Mouse (Mus musculus) kidney, adult 9 months (tissue): ENCODE measurements around the gene Chn2.

Experiments
- DNase-seq: peaks from one replicate; pipeline ENCODE4 v3.0.0; 2022

Chn2 gene

DNA sequence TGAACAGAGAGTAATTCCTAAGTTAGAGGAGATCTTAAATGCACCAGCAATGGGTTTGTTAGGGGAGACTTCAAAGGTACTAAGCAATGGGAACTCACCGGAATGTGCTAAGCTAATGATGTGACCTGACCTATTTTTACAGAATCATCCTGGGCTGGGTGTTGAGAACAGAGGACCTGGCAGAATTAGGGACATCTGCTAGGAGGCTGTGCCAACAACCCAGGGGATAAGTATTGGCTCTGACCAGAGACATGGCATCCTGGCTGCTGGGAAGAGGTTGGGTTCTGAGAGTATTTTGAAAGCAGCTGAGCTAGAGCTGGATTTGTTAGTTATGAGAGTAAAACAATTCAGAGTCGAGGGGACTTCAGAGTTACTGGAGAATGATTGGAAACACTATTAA is 40.5 kb downstream of the Chn2 start:
- DNase-seq: no peak

DNA sequence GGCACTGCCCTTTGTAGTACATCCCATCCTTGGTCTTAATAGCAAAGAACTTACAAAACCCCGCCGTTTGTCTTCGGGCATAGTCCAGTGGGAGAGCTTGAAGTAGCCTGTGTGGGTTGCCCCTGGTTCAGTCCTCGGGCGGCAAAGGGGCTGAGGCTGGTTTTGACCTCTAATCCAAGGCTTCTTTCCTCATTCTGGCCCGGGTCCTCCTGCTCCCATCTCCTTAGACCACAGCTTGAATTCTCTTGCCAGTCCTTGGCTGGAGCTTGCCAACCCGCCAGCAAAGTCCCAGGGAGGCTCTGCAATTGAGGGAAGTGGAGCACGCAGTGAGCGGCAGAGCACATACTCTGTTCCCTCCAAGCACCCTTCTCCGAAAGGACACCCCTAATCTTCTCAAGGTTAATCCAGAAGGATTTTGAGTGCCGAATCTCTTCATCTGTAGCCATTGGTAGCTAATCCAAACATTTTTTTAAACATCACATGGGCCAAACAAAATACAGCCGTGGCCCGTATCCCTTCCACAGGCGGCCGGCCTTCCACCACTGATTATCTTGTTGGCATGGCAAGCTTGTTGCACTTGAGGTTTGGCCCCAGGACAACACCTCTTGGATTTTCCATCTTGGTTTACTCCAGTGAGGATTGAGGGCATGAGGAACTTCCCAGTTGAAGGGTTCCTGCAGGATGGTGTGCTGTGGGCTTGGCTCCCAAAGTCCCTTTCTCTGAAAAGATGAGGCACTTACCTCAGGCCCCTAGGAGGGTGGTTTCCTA is 41.3 kb downstream of the Chn2 start:
- DNase-seq: no peak

DNA sequence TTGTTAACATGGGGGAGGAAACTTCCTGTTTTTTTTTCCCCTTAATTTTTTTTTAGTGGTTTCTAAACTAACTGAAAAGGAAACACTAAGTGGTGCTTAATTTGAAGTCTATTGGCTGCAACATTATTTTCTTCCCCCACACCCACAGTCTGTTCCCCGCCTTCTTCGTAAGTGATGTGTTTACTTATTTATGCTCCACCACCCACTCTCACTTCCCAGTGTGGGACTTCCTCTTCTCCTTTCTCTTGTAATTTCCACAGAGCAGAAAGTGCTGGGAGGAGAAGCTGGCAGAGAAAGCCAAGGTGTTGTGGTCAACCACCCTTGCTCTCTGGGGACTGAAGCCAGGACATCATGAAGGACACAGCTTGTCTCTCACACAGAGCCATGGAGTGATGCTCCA is 43.2 kb downstream of the Chn2 start:
- peak; percentile 49 for DNase-seq

- no peak for DNase-seq
Observed at GRCm38 (mm10) chr6:54084046-54084445, 44.7 kb downstream of the Chn2 start.

- no peak for DNase-seq
Observed at GRCm38 (mm10) chr6:54085009-54085408, 45.7 kb downstream of the Chn2 start.

GRCm38 (mm10) chr6:54088168-54088567 is 48.8 kb downstream of the Chn2 start:
- DNase-seq: peak; percentile 43

GRCm38 (mm10) chr6:54090822-54091221 is 51.5 kb downstream of the Chn2 start:
- no peak for DNase-seq

DNA sequence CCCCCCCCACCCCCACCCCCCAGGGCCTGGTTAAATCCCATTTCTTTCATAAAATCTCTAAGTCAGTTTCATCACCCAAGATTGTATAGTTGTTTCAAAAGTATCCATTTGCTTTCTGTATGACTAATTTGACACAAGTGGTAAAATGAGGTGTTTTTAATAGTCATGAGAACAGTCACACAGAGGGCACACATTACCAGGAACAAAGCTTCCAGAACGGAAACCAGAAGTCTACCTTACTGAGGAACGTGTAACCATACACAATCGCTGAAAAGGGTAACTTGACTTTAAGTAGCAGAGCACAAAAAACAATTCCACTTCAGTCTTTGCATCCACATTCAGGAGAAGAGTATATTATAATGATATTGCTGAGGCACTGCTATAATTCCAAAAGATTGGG is 53.6 kb downstream of the Chn2 start:
- DNase-seq: no peak

GRCm38 (mm10) chr6:54096147-54096761 is 56.9 kb downstream of the Chn2 start:
- DNase-seq: no peak

DNA sequence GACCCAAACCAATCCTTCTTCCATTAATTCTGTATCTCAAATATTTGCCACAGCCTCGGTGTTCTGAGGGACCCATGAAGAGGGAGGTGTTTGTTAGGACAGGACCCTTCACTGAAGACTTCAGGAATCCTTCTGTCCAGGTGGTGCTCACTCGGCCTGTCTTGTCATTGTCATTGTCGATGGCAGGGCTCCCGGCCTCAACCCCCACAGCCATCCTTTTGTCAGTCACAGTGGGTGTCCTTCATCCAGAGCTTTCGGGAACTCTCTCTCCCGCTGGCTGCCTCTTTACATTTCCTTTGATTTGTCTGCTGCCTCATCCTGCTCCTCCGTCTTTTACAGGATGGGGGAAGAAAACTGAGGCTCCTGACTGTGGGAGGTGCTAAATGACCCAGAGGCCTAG is 57.5 kb downstream of the Chn2 start:
- no peak for DNase-seq

GRCm38 (mm10) chr6:54098339-54098738 is 59.0 kb downstream of the Chn2 start:
- no peak for DNase-seq

DNA sequence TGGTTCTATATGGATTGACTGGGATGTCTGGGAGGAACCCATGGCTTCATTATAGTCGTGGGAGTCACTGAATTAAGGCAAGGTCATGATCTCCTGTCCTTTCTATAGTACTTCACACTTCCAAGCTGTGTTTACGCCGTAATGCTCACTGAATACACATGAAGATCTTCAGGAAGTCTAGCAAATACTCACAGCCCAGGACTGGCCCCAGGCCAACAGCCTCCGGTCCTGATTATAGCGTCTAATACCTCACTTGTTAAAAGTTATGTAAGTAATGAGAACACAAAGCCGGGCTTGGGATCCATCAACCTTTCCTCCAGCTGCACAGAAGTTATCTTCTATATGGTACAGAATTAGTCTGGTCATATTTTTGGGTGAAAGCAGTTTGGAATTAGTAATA is 60.3 kb downstream of the Chn2 start:
- peak; percentile 61 for DNase-seq

DNA sequence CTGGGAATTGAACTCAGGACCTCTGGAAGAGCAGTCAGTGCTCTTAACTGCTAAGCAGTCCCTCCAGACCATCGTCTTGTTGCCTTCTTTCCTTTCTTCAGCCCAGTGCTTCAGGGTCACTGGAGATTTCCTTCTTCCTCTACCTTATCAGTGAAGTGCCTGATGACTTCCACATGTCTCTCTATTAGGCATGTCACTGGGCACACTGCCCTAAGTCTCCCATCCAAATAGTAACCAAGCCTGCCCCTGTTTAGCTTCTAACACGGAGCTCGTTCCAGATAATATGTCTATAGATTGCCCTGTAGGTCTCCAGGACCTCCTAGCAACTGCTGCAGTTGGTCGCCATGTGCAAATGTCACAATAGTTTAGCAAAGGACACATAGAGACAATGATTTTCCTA is 62.9 kb downstream of the Chn2 start:
- no peak for DNase-seq

- DNase-seq: no peak
Observed at GRCm38 (mm10) chr6:54103276-54103975, 64.1 kb downstream of the Chn2 start.

DNA sequence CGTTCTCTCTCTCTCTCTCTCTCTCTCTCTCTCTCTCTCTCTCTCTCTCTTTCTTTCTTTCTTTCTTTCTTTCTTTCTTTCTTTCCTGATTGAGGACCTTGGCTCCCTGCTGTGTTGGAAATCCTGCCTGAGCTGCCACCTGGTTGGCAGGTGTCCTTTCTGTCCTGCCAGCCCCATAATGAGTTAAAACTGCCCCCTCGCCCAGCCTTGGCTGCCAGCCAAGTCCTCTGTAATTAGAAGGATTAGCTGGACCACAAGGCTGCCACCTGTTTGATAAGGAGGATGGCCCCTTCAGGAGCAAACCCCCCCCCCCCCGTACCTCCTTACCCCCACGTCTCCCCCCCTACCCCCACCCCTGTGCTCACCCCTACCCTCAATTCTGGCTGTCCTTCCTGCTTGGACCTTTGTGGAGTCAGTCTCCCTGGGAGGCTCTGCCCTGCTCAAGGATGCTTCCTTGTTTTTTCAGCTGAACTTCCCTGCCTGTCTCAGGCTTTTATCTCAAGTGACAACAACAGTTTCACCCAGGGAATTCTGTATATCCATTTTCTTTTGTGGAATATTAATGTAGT is 72.1 kb downstream of the Chn2 start:
- DNase-seq: no peak

GRCm38 (mm10) chr6:54113338-54113737 is 74.0 kb downstream of the Chn2 start:
- no peak for DNase-seq

DNA sequence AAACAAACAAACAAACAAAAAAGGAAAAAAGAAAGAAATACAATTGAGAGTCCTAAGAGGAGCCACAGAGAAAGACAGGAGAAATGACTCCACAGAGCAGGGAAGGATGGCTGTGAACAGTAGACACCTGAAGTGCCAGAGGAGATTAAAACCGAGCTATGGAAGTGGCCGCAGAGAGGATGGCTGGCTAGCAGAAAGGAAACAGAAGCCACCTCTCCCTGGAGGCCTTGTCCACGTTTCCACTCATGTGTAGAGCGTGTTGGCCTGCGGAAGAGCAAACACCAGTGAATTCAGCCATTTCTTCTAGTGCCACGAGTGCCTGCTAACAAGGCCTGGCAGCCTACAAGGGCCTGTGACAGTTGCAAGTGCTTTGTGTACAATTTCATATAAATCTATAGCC is 75.1 kb downstream of the Chn2 start:
- DNase-seq: no peak

GRCm38 (mm10) chr6:54116299-54116698 is 76.9 kb downstream of the Chn2 start:
- no peak for DNase-seq

GRCm38 (mm10) chr6:54117001-54117591 is 77.7 kb downstream of the Chn2 start:
- DNase-seq: no peak

DNA sequence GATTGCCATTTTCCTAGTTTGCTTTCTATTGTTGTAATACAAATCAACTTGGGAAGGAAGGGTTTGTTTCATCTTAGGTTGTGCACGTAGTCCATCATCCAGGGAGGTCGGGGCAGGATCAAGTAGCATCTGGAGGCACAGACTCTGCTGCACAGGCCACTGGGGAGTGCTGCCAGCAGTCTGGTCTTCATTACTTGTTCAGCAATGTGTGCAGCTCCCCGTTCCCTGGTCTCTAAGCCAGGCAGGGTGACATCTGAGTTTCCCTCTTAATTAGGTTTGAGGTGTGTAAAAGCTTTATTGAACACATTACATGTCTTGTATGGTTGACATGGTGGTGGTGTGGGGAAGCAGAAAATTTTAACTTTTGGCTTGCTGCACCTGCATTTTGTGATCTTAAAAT is 79.0 kb downstream of the Chn2 start:
- no peak for DNase-seq

DNA sequence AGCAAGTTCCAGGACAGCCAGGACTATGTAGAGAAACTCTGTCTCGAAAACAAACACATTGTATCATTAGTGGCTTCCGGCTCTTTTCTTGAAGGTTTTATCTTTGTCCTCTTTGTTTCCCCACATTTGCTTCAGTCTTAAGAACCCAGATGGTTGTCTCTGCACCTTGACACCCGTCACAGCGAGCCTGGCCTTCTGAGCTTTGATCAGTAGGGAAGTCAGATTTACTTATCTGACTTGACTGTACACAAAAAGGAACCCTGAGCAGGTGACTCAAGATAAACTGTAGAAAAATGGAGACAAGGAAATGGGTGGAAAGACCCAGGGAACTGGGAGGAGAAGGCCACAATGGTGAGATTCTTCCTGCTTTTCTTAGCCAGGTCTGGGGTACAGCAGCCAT is 79.5 kb downstream of the Chn2 start:
- DNase-seq: no peak

DNA sequence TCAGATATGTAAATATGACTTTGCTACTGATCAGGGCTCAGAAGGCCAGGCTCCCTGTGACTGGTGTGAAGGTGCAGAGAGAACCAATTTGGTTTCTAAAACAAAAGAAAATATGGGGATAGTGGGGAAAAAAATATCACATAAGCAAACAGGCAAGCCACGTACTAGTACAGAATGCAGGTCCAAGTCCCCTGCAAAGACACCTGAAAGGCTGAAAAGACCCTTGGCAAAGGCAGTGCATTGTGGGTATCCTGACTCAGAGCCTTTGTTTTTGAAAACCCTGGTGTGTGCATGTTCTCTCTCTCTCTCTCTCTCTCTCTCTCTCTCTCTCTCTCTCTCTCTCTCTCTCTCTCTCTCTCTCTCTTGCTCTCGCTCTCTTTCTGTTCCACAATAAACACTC is 80.1 kb downstream of the Chn2 start:
- no peak for DNase-seq

GRCm38 (mm10) chr6:54119885-54120666 is 80.7 kb downstream of the Chn2 start:
- no peak for DNase-seq
